In genomic region chr9:71663421-71664217, GRCm38 (mm10) we compare ENCODE assay signal across 10 mouse cellular contexts.
DNase-seq lines count a peak whose midpoint lies in the region; TF ChIP-seq lines count a peak whose summit lies in the region.
"Had no signal": no experiment of that assay in that cellular context is flagged by ENCODE, and none has a peak within 500 bp of the region (broad histone marks: within the 10 kb centered on the region; RNA-seq: fewer than 3 reads in every experiment).

No protein-coding gene starts in this region.

- peak; percentile 71 for DNase-seq in 3134 (ENCODE audit: extremely low read depth, insufficient read length, low spot score)
- DNase-seq in kidney, adult 2 months: peak; percentile 93
- peak; percentile 60 for DNase-seq in lung, adult 2 months
- DNase-seq in right cerebral cortex, postnatal 36 days (ENCODE audit: low spot score in 2 of 2): no peak
- DNase-seq in cerebellum, postnatal 36 days: no peak
- no peak for DNase-seq in testis, postnatal 10 days (ENCODE audit: low spot score)
- no peak for DNase-seq in adrenal gland, adult 8-10 months
- DNase-seq: cerebellum, adult 18-20 months had no signal

- no peaks in the 10 kb centered on the region for H3K36me3 ChIP-seq in kidney, adult 2 months (ENCODE audit: control insufficient read depth, insufficient read depth, low read length)

- WGBS in kidney, adult 2 months: 31% methylated on average over 11 of the region's 11 CpGs
- 57% methylated on average over 11 of the region's 11 CpGs for WGBS in lung, adult 2 months

- H3K4me1 ChIP-seq in brown adipose tissue, adult 24 weeks (ENCODE audit: control insufficient read depth, insufficient read depth, insufficient read length, low read length): peaks cover 28% of the 10 kb centered on the region
- H3K4me1 ChIP-seq in kidney, adult 2 months (ENCODE audit: control insufficient read depth, insufficient read depth, low read length): peaks cover 63% of the 10 kb centered on the region
- peaks cover 35% of the 10 kb centered on the region for H3K4me1 ChIP-seq in lung, adult 2 months (ENCODE audit: control insufficient read depth, insufficient read depth, low read length)

- no peaks in the 10 kb centered on the region for H3K27me3 ChIP-seq in kidney, adult 2 months (replicated peaks; ENCODE audit: control insufficient read depth, insufficient read depth, low read length)

- H3K27ac ChIP-seq in brown adipose tissue, adult 24 weeks (replicated peaks; ENCODE audit: low read depth, low read length): peak overlapping the region; percentile 5; the same call in 1 of the 2 replicates
- H3K27ac ChIP-seq in kidney, adult 2 months (ENCODE audit: insufficient read depth, low read depth, low read length): peak overlapping the region; percentile 96

- TF ChIP-seq POLR2A in kidney, adult 2 months (IDR thresholded peaks at IDR 0.05; ENCODE audit: low read depth, low read length): no peak
- TF ChIP-seq POLR2A in lung, adult 2 months (IDR thresholded peaks at IDR 0.05; ENCODE audit: borderline replicate concordance, extremely low read depth, low read depth, low read length): no peak

- TF ChIP-seq CTCF in kidney, adult 2 months (conservative IDR thresholded peaks at IDR 0.05; ENCODE audit: insufficient read depth, insufficient read length, low read depth, low read length): no peak
- no peak for TF ChIP-seq CTCF in lung, adult 2 months (IDR thresholded peaks at IDR 0.05; ENCODE audit: insufficient read depth, low read length)

- H3K4me3 ChIP-seq in brown adipose tissue, adult 24 weeks (ENCODE audit: insufficient read depth, low read depth, low read length): no peak overlapping the region
- H3K4me3 ChIP-seq in kidney, adult 2 months (ENCODE audit: insufficient read depth, low read depth, low read length): no peak overlapping the region
- H3K4me3 ChIP-seq in lung, adult 2 months (replicated peaks; ENCODE audit: extremely low read depth, low read depth, low read length): no peak overlapping the region
- H3K4me3 ChIP-seq: myocyte had no signal

Comparison
In these comparisons a context has a peak if more than half of its experiments do, and no peak if none do; other contexts are left out.
1. DNase-seq: peak in 3134 (single experiment), kidney, adult 2 months (single experiment) and lung, adult 2 months (single experiment); none in right cerebral cortex, postnatal 36 days (0 of 2), cerebellum, postnatal 36 days (0 of 2), testis, postnatal 10 days (single experiment) and adrenal gland, adult 8-10 months (single experiment).